Mouse (Mus musculus) thymus, postnatal 25 days (tissue): Measurements from ENCODE around the gene C130074G19Rik.

Experiments used
- DNase-seq: peaks from one replicate; pipeline ENCODE4 v3.0.0; 2022

C130074G19Rik gene

DNA sequence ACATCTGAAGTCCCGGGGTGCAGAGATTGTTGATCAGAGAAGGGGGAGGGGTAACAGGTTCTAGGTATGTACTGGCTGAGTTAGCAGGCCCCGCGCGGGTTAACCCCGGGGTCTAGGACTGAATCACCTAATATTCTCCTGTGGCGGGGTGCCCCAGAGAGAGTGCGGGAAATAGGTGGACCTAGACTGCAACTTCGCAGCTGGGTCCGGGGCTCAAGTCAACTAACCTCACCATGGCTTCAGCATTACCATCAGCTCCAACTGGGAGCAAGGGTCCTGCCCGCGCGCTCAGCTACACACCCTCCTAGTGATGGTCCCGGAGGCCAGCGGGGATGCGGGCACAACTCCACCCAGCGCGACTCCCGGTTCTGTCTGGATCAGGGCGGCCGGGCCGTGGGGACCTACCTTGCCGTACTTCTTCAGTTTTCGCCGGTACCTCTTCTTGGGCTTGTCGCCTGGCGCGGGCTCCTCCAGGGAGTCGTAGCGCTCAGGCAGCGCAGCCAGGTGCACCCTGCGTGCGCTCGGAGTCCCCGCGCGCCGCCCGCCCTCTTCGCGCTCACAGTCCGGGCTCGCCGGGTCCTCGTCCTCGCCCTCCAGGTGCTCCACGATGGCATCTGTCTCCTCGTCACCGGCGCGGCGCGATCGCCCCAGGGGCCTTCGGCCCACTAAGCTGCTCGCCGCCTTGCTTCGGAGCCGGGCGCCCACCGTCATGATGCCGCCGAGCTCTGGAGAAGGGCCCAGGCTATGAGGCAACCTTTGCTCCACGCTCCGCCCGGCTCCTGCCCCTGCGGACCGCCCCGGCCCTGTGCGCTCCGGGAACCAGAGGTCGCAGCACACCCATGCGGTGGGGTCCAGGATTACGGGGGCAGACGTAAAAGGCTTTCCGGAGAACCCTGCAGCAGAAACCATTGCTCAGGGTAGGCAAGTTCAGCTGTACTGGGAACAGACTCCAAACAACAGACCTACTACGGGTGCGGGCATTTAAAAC is at the start of gene C130074G19Rik:
C130074G19Rik (minus strand) TSS at position 938 of the 988 bp plus-strand sequence.
- peak; percentile 6 for DNase-seq

GRCm38 (mm10) chr1:184931097-184931496 is 48.1 kb upstream of the C130074G19Rik start:
- DNase-seq = no peak

DNA sequence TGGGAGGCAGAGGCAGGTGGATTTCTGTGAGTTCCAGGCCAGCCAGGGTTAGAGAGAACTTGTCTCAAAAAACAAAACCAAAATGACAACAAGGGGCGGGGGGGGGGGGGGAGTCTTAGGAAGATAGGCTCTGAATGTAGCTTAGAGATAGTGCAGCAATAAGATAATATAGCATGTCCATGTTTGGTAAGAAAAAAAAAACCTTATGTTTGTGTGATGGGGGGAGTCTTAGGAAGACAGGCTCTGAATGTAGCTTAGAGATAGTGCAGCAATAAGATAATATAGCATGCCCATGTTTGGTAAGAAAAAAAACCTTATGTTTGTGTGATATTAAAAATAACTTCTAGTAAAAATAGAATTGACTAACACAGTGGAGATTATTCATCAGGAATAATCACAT is 45.4 kb upstream of the C130074G19Rik start:
- DNase-seq = no peak

- no peak for DNase-seq
Measured at GRCm38 (mm10) chr1:184927911-184928310, 44.9 kb upstream of the C130074G19Rik start.

- no peak for DNase-seq
Measured at GRCm38 (mm10) chr1:184922824-184923223, 39.8 kb upstream of the C130074G19Rik start.

- no peak for DNase-seq
Measured at GRCm38 (mm10) chr1:184920057-184920456, 37.0 kb upstream of the C130074G19Rik start.

DNA sequence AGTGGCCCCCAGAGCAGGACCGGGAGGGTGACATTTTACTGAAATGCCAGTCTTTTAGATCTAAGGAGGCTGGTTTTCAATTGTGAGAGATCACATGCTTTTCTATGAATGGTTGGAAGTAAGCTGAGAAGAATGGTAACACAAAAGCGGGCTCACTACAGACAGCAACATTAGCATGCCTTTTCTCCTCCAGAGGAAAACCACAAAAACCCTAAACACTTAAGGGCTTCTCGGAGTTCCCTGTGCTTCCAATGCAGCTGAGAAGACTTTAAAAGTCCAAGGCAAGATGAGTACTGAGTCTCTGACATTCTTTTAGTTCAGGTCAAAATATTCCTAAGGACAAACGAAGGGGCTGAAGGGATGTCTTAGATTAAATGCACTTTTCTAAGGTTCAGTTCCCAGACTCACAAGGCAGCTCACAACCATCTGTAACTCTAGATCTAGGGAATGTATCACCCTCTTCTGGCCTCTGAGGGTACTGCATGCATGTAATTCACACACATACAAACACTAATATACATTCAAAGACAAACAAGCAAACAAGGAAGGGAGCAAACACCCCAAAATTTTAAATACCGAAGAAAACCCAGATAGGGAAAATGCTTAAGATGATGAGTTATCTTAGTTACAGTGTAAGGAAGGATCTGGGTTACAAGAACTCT is 35.3 kb upstream of the C130074G19Rik start:
- DNase-seq = peak; percentile 14

GRCm38 (mm10) chr1:184912336-184912735 is 29.3 kb upstream of the C130074G19Rik start:
- no peak for DNase-seq

GRCm38 (mm10) chr1:184911861-184912260 is 28.8 kb upstream of the C130074G19Rik start:
- no peak for DNase-seq

DNA sequence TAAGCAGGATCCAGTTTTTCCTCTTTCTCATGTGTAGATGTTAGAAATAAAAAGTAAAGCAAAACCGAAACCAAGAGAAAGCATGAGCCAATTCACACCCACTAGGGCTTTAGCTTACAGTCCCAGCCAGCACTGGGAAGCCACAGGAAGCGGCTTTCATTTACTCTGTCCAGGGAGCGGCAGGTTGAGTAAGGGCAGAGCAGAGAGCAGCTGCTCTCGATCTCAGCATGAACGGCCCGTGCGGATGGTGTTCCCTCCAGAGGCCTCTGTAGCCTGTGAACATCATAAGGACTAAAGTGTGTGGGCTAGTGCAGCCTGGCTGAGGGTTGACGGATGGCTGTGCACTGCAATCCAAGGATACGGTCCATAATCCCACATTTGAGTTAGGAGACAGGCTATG is 25.5 kb upstream of the C130074G19Rik start:
- DNase-seq = peak; percentile 14

DNA sequence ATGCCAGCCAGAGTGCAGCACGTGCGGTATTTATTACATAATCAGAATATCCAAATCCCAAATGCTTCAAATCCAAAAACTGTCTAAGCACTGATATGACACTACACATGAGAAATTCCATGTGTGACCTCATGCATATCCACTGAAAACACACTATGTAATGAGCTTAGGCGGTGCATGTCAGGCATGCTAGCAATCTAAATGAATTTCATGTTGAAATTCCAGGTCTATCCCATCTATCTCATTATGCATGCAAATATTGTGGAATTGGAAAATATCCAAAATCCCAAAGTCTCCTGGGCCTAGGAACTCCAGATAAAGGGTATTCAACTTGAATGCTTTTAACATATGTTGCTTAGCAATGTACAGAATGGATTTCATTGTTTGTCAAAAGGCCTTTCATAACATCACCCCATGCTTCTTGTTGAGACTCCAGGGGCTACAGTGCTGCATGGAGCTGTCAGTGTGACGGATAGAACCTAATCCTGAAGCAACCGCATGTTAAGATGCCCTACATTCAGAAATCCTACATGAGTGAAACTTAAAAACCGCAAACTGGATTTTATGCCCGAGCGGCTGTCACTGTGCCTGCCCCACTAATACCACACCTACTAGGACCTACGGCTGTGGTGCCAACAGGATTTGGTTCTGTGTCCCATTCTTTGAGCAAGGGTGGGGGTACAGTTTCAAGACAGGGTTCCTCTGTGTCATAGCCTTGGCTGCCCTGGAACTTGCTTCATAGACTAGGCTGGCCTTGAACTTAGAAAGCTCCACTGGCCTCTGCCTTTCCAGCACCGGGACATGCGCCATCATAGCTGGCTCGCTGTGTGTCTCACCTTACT is 23.1 kb upstream of the C130074G19Rik start:
- DNase-seq = no peak

DNA sequence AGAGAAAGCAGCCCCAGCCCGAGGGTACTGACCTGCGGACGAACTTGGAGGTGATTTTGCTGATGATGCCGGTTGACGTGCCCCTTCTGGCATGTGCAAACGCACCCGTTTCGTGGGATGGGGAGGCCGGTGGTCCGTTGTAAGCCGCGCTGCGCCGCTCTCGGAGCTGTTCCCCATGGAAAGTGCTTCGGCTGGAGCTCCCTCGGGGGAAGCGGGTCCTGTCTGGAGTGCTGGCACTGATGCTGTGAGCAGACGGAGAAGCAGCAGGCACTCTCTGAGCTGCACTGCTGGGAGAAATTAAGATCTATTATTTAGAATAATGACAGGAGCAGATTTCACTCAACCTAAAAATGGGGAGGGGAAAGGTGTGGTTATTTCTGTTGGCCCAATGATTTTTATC is 22.4 kb upstream of the C130074G19Rik start:
- no peak for DNase-seq

DNA sequence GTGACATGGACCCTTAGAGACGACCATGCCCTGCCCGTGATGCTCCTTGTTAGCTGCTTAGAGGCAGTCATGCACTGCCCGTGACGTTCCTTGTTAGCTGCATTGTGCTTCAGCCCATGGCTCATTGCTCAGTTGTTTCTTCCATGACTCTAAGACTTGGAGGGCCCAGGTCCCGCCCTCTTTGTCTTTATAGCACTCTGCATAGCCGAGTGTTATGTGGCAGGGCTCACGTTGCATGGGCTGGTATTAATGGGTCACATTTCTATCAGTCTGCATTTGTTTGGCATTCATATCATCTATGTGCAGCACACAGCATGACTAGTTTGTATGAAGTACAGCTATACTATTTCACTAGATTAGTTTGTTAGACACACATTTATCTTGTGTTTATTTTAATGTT is 20.7 kb upstream of the C130074G19Rik start:
- no peak for DNase-seq

- DNase-seq = no peak
Measured at GRCm38 (mm10) chr1:184902886-184903285, 19.9 kb upstream of the C130074G19Rik start.

DNA sequence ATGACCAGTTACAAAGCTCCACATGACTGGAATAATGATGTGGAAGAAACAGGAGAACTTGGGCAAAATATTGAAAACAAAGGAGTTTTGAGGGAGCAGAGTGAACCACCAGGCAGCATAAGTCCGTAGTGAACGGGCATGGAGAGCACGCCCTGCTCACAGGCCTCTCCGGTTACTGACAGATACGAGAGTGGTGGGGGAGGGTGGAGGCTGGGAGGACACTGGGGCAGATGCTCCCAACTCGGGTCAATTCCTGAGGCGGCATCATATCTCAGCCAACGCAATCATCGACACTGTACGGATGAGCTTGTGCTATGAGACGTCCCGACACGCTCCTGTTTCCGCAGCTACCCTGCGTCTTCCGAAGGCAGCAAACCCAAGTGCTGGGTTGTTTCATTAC is 14.3 kb upstream of the C130074G19Rik start:
- no peak for DNase-seq

DNA sequence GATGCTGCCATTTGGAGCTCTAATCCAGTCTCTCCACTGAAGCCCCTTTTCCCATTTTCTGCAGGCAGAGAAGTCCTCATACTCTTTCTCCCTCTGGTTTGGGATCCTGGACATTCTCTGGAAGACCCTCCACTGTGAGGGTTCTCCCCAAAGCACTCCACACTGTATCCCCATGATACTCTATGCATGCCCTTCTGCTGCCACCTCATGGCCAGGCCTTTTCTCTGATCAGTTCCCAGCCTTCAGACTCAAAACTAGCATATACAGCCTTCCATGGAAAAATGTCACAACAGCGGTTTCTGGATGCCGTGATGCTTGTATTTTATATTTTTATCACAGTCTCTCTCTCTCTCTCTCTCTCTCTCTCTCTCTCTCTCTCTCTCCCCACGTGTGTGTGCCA is 9.0 kb upstream of the C130074G19Rik start:
- DNase-seq = no peak

DNA sequence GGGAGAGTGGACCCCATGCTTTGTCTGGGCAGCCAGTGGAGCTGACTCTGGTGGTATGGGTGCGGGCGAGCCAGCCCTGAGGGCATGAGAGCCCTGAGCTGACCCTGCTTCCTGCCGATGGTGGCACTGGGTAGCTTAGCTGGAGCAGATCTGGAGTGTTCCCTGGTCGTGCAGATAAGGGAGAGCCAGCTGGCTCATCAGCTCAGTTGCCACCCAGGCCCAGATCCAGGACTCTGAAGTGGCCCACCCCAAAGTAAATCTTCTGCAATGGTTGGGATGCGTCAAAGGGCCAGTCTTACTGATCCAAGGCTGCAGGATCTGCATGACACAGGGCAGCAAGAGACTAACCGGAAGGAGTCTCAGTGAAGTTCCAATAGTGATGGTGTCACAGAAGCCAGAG is 6.4 kb upstream of the C130074G19Rik start:
- DNase-seq = no peak

- DNase-seq = no peak
Measured at GRCm38 (mm10) chr1:184886160-184886559, 3.1 kb upstream of the C130074G19Rik start.

DNA sequence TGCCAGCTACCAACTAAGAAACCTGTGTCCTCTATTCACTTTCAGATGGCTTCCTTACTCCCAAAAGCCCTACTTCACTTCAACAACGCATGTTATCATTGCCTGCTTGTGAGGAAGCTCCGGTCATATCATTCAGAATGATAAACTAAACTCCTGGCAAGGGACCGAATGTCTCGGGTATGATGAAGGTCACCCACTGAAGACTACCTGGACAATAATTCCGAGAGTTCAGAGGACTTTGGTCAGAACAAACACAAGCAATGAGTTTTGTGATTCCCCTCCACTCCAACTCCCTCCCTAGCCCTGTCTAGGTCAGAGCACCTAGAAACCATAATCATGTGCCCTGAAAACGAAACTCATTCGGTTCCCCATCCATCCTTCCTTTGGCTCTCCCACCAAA is 1.2 kb downstream of the C130074G19Rik start:
- no peak for DNase-seq

GRCm38 (mm10) chr1:184881211-184881610 is 1.8 kb downstream of the C130074G19Rik start:
- no peak for DNase-seq

GRCm38 (mm10) chr1:184878860-184879259 is 4.2 kb downstream of the C130074G19Rik start:
- DNase-seq = no peak

GRCm38 (mm10) chr1:184877306-184877705 is 5.7 kb downstream of the C130074G19Rik start:
- no peak for DNase-seq

DNA sequence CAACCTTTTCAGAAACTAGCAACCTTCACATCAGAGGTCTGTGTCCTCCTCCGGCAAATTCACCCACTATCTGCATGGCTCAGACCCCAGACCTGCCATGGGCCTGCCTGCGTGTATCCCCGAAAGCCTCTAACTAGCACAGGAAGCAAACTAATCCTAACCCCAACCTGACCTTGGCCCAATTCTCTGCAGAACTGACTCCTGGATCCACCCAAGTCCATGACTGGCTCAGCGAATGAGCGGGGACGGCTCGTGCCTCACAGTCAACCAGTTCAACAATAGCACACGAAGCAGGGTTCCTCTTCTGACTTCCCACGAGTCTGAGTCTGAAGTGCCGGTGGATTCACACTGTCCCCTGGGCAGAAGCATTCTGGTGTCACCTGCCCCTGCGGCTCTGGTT is 9.1 kb downstream of the C130074G19Rik start:
- no peak for DNase-seq
